Mouse (Mus musculus): ENCODE measurements around the gene Kremen2.
A peak's percentile ranks its signal among the peaks of the same experiment; 100 is the strongest.
"Not testable (repeated sequence)": the region's sequence is repeated elsewhere in the genome, so short reads cannot be mapped to it uniquely, and the experiment has no call there.

Kremen2 gene

GRCm38 (mm10) chr17:23745301-23746251 lies at the start of gene Kremen2:
Gene Kremen2 (minus strand): TSS chr17:23745833.
- no peak for DNase-seq (ENCODE audit: low spot score)

- DNase-seq (ENCODE audit: low spot score), result no peak
Observed at GRCm38 (mm10) chr17:23795323-23795722, 49.7 kb upstream of the Kremen2 start.

- no peak for DNase-seq (ENCODE audit: low spot score)
Observed at GRCm38 (mm10) chr17:23791079-23791357, 45.4 kb upstream of the Kremen2 start.

- peak; percentile 52 for DNase-seq (ENCODE audit: low spot score)
Observed at GRCm38 (mm10) chr17:23790269-23791078, 44.8 kb upstream of the Kremen2 start, which contains the start of gene Srrm2. Gene Srrm2 (plus strand): TSS chr17:23790532.

GRCm38 (mm10) chr17:23789749-23790268 lies 44.2 kb upstream of the Kremen2 start:
- DNase-seq (ENCODE audit: low spot score), result no peak

GRCm38 (mm10) chr17:23788973-23789372 lies 43.3 kb upstream of the Kremen2 start:
- DNase-seq (ENCODE audit: low spot score), result no peak

GRCm38 (mm10) chr17:23786510-23786931 lies 40.9 kb upstream of the Kremen2 start:
- DNase-seq (ENCODE audit: low spot score), result no peak

GRCm38 (mm10) chr17:23785561-23786471 lies 40.2 kb upstream of the Kremen2 start, which contains the start of gene Flywch2:
Gene Flywch2 (minus strand): TSS chr17:23786081.
- peak; percentile 68 for DNase-seq (ENCODE audit: low spot score)

GRCm38 (mm10) chr17:23783352-23783751 lies 37.7 kb upstream of the Kremen2 start:
- DNase-seq (ENCODE audit: low spot score), result no peak

GRCm38 (mm10) chr17:23778447-23778846 lies 32.8 kb upstream of the Kremen2 start:
- no peak for DNase-seq (ENCODE audit: low spot score)

GRCm38 (mm10) chr17:23777141-23777540 lies 31.5 kb upstream of the Kremen2 start:
- DNase-seq (ENCODE audit: low spot score), result no peak

- no peak for DNase-seq (ENCODE audit: low spot score)
Observed at GRCm38 (mm10) chr17:23776216-23776615, 30.6 kb upstream of the Kremen2 start.

GRCm38 (mm10) chr17:23774090-23774489 lies 28.5 kb upstream of the Kremen2 start:
- DNase-seq (ENCODE audit: low spot score), result peak; percentile 75

GRCm38 (mm10) chr17:23773676-23774075 lies 28.0 kb upstream of the Kremen2 start:
- DNase-seq (ENCODE audit: low spot score), result no peak

GRCm38 (mm10) chr17:23772219-23772556 lies 26.6 kb upstream of the Kremen2 start:
- DNase-seq (ENCODE audit: low spot score), result not testable (repeated sequence)

GRCm38 (mm10) chr17:23771284-23772218 lies 25.9 kb upstream of the Kremen2 start, which contains the start of gene Flywch1:
Gene Flywch1 (minus strand): TSS chr17:23771602.
- peak; percentile 94 for DNase-seq (ENCODE audit: low spot score)

- DNase-seq (ENCODE audit: low spot score), result no peak
Observed at GRCm38 (mm10) chr17:23770896-23771283, 25.3 kb upstream of the Kremen2 start.

GRCm38 (mm10) chr17:23770493-23770892 lies 24.9 kb upstream of the Kremen2 start:
- DNase-seq (ENCODE audit: low spot score), result no peak

GRCm38 (mm10) chr17:23762976-23763375 lies 17.3 kb upstream of the Kremen2 start:
- no peak for DNase-seq (ENCODE audit: low spot score)

GRCm38 (mm10) chr17:23761155-23761554 lies 15.5 kb upstream of the Kremen2 start:
- no peak for DNase-seq (ENCODE audit: low spot score)
